Mouse (Mus musculus) gonadal fat pad, adult 2 months (tissue): ENCODE measurements around the gene Myo1d. TPM values are rescaled to one million over a fixed set of nuclear protein-coding genes. Genes with fewer than 3 reads are reported as not detected.

Experiments used
- DNase-seq: peaks from one replicate; pipeline ENCODE4 v3.0.0-alpha.2; 2012; ENCODE audit warnings: low read depth
- polyA plus RNA-seq: library from polyadenylated mRNA; depleted of rRNA; stranded (reverse); fragments of >200 nt; gene quantifications from 2 replicates; pipeline ENCODE4 v1.2.3, GENCODE M21; 2012

Gene Myo1d
- polyA plus RNA-seq, 1 experiment: 19.7 TPM

GRCm38 (mm10) chr11:80614949-80615725, 164.7 kb downstream of the Myo1d start:
- DNase-seq: no peak

GRCm38 (mm10) chr11:80614418-80614817, 165.4 kb downstream of the Myo1d start:
- DNase-seq: no peak

GRCm38 (mm10) chr11:80613534-80613933, 166.3 kb downstream of the Myo1d start:
- no peak for DNase-seq

DNA sequence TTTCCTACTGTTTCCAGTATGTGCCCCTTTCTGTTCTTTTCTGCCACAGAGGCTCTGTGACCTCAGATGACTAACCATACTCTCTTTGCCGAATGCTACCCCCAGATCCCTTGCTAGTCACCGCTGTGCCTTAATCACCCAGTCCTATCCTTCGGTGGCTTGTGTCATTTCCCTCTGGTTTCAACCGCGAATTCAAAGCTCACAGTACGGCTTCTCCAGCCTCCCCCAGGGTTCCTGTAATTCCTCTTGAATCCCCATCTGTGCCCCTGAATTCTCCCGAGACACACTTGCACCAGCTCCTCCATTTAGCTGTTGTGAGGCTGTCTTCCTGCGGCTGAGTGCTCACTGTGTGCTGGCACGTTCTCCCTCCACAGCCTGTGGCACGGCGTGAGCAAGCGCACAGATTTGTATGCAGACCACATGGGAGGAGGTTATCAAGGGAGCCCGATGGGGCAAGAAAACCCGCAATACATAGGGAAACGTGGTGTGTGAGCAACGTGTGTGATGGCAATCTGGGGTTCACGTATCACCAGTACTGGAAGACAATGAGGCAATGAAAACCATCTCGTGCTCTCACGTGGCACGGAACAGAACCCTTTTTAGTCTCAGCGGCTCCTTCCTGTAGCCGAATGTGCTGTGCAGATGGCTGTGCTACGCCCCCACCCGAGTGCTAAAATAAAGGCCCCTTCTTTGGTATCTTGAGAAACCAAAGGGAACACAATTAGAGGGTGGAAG, 177.0 kb downstream of the Myo1d start:
- no peak for DNase-seq

DNA sequence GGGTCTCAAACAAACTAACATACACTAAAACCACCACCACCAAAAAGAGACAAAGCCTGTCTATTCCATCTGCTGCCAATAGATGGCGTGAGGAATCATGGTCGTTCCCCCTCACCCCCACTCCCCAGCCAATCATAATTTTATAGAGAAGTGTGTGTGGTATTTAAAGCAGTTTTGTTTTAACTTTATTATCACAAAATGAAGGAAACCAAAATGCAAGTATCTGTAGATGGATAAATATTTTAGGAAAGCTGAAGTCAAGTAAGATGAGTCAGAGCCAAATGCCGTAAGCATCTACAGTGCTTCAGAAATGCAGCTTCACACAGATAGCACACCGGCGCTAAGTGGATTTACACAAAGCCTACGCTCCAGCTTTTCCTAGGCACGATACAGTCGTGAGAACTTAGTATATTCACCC, 177.8 kb downstream of the Myo1d start:
- DNase-seq: no peak

DNA sequence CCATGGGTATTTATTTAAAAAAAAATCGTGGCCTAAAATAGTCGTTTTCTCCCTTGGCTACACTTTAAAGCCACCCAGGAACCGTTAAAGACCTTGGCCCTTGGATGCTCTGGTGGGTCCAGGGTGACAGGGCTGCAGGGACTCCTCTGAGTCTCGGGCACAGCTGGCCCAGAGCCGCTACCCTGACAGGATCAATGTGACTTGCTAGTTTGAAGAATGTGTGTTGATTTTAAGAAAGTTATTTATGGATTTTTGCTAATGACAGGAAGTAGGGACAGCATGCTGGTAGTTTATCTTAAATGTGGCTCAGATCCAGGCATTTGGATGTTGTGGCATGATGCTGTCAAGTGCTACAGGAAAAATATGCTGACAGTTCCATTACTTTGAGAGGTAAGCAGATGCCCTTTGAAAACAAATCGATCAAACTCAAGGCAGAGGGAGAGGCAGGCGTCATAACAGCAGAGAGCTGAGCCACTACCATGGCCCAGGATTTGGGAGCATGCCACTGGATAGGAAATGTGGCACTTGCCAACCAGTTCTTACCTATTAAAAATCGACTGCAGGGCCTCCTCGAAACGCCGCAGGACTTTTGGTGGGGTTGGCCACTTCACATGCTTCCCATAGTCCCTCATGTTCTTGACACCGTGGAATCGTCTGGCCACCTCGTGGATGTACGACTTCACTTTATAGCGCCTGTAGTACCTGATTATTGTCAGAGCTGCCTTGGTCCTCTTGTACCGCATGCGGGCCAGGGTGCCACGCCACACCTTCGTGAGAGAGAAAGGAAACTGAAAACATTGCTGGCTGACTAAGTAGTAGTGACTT, 178.6 kb downstream of the Myo1d start:
- DNase-seq: no peak

GRCm38 (mm10) chr11:80595482-80595881, 184.3 kb downstream of the Myo1d start:
- no peak for DNase-seq

DNA sequence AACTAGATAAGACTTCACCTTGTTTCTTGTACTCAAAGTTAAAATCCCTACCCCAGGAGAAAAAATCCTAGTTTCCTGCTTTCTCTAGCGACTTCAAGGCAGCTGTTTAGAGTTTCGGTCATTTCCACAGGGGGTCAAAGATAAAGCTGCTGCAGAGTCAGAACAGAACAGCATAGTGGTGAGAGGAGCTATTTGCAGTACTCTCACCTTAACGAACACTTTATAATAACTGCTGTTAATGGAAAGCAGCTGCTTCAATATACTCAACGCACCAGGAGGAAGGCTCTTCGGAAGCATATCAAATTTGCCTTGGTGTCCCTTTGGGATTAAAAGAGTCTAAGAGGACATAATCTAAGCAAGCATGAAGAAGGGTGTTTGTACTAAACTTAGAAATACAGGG, 190.4 kb downstream of the Myo1d start:
- DNase-seq: no peak

DNA sequence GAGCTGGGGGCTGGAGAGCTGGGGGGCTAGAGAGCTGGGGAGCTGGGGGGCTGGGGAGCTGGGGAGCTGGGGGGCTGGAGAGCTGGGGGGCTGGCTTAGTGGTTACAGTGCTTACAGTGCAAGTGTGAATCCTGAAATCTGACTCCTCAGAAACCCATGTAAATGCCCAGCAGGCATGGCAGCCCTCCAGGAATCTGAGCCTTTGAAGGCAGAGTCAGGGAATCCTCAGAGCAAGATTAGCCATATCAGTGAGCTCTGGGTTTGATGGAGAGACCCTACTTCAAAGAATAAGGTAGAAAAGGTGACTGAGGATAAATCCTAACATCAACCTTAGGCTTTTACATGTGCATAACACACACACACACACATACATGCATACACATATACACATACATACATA, 194.1 kb downstream of the Myo1d start:
- no peak for DNase-seq

DNA sequence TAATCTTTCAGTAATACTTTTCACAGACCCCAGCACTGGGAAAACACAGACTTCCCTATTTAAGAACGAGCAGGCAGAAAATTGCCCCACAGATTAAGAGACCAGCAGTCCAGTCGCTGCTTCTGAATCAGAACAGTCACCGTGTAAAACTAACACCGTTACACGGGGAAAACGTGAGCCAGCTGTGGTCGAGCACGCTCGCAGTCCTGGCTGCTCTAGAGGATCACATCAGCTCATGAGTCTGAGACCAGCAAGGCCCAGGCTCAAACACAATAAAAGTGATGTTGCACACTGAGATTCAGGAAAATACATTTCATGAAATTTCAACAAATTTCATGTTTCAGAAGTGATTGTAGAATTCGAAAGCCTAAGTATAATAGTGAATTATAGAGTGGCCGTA, 194.6 kb downstream of the Myo1d start:
- DNase-seq: no peak

GRCm38 (mm10) chr11:80580494-80580893, 199.3 kb downstream of the Myo1d start:
- no peak for DNase-seq

DNA sequence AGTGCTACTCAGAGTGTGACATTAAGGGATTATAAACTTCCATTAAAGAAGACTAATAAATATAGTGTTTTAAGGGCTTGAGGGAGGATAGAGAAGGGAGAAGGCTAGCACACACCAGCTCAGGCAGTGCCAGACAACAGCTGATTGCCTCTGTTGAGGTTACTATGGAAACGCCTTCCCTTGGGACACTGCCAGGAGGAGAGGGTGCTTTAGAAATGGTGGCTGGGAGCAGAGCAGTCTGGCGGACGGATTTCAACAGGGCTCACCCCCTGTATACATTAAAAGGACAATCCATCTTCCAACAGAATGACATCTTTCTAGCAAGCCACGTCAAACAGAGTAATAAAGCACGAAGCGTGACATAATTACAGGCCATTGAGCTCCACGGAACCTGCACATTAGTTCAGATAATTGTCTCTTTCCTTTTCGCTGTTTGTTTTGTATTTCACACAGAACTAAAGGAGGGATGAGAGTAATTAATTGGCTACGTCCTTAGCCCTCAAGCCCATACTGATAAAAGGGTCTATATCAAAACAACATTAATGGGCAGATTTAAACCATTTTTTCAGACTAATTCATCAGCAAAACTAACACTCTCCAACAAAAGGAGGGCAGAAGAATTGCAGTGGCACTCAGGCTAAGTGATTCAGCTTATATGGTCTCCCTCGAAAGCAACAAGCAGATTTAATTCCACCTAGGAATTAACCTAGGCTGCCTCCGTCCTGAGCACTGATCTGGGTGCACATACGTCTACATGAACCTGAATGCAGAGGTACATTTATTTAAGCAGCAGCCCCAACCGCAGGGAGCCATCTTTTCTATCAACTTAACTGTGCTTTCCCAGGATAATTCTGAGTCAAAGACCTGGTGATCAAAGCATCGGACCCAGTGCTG, 201.8 kb downstream of the Myo1d start:
- no peak for DNase-seq

- DNase-seq: no peak
Observed at GRCm38 (mm10) chr11:80575794-80576193, 204.0 kb downstream of the Myo1d start.

GRCm38 (mm10) chr11:80566286-80566685, 213.5 kb downstream of the Myo1d start:
- DNase-seq: no peak

DNA sequence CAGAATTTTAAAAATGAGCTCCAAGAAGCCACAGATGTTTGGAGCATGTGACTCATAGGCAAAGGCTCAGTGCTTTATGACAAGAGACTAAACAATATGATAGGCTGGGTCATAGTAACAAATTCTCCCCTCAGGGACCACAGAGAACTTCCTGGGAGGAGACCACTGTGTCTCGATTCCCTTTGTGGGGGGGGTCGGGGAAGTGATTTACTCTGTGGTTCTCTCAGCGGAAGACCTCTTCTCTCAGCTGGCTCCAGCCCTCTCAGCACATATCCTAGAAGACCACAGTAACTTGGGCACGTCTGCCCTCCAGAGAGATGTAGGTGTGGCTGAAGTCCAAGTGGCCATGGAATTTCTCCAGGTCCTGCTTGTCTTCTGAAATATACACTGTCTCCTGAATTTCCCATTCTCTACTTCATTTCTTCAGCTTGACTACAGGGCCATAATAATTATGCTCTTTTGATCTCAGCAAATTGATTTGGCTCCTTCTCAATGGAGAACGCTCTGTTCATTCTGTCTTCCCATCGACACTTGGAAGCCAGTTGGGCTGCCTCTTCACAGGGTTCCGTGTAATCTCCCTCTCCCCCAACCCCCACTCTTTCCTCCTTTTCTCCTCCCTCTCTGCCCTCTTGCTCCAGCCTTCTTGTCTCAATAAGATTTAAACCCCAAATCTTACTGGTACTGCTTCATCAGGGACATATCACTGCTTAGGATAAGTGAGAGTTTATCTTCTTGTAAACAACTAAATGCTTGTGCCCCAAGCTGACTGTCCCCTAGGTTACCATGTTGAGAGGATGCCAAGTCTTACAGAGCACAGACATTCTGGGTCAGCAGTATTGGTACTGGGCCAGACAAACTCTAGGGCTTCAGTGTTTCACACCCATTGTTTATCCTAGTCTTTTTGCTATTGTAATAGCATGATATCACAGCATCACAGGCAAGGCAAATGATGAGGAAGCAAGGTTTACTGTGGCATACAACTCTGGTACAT, 214.6 kb downstream of the Myo1d start:
- DNase-seq: no peak

- no peak for DNase-seq
Observed at GRCm38 (mm10) chr11:80562479-80562878, 217.3 kb downstream of the Myo1d start.

DNA sequence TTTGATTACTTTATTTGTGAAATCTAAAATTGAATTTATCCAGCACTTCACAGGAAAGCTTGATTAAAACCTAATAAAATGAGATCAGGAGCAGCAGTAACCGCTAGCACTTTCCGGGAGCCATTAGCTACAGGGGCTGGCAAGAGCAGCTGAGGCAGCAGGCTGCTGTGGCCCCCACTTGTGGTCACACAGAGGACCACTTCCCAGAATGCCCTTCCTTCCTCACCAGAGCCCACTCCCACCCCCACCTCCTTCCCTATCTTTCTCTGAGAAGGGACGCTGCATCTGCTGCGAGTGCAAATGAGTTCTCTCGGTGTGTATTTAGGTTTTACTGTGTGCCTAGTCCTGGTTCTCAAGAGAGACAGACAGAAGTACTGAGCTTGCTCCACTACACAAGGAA, 219.1 kb downstream of the Myo1d start:
- no peak for DNase-seq

- DNase-seq: no peak
Observed at GRCm38 (mm10) chr11:80555416-80555815, 224.4 kb downstream of the Myo1d start.

DNA sequence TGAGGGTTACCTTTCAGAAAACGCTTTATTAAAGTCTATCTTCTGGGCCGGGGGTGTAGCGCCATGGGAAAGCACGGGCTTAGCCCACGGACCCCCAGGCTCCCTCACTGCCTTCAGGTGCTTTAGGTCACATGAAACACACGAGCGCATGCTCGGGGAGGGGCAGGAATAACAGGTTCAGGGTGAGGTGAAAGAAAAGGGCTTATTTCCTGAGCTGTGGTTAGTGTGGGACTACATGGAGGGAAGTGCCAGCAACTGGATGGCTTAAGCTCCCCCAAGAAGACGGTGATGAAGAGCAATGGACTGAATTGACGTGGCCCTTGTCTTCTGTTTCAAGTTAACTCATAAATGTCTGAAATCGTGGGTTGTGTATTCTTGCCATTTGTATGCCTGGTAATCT, 226.8 kb downstream of the Myo1d start:
- DNase-seq: no peak

- no peak for DNase-seq
Observed at GRCm38 (mm10) chr11:80551634-80552033, 228.2 kb downstream of the Myo1d start.
